Mouse (Mus musculus) liver, embryonic 14.5 days (tissue): Measurements from ENCODE around the gene Pnpla3. TPM values are rescaled to one million over a fixed set of nuclear protein-coding genes. Genes with fewer than 3 reads are reported as not detected.
"Not testable (repeated sequence)": the region's sequence is repeated elsewhere in the genome, so short reads cannot be mapped to it uniquely, and the experiment has no call there.

Source experiments
- ATAC-seq: fragments of 200-750 bp; cut with Nextera tagmentation; 2 replicates; pipeline ENCODE4 v1.8.0; 2017; ENCODE audit warnings: moderate number of reproducible peaks, mild to moderate bottlenecking, moderate library complexity; ENCODE audit not compliant: insufficient read depth
- DNase-seq, 3 experiments: peaks; one replicate each; pipeline ENCODE4 v3.0.0-alpha.2; 2012 to 2013; ENCODE audit warnings: low read depth in 3 of 3, low spot score in 3 of 3
- H3K27ac ChIP-seq: fragments of 300-500 bp; sonication (generic); 2 replicates; pipeline ENCODE4 v1.5.1; 2014; ENCODE audit warnings: moderate library complexity, mild to moderate bottlenecking, control low read depth, inconsistent platforms
- H3K27me3 ChIP-seq: fragments of 300-500 bp; sonication (generic); 2 replicates; pipeline ENCODE4 v1.6.1; 2014; ENCODE audit warnings: mild to moderate bottlenecking, low read length, moderate library complexity; ENCODE audit not compliant: control insufficient read depth, insufficient read depth
- H3K36me3 ChIP-seq: fragments of 300-500 bp; sonication (generic); replicated peaks from 2 replicates; pipeline ENCODE4 v1.6.1; 2014; ENCODE audit warnings: low read depth; ENCODE audit not compliant: control insufficient read depth, insufficient read depth
- H3K4me1 ChIP-seq, 2 experiments: fragments of 200-500 bp in 1 of 2; fragments of 300-500 bp in 1 of 2; sonication (generic) in 1 of 2; replicated peaks; 2 replicates each; pipeline ENCODE4 v1.6.1; 2012 to 2014; ENCODE audit warnings: antibody characterized with exemption in 1 of 2, inconsistent platforms in 1 of 2, low read length in 1 of 2; ENCODE audit not compliant: control insufficient read depth in 2 of 2, insufficient read depth in 2 of 2
- H3K4me2 ChIP-seq: fragments of 300-500 bp; sonication (generic); 2 replicates; pipeline ENCODE4 v1.6.1; 2014; ENCODE audit warnings: low read depth, mild to moderate bottlenecking, control low read depth, moderate library complexity
- H3K4me3 ChIP-seq, 2 experiments: fragments of 200-500 bp in 1 of 2; fragments of 300-500 bp in 1 of 2; sonication (generic) in 1 of 2; 2 replicates each; pipeline ENCODE4 v1.5.1; 2012 to 2014; ENCODE audit warnings: low read depth in 2 of 2, low read length in 2 of 2, mild to moderate bottlenecking in 2 of 2, control low read depth in 1 of 2, inconsistent platforms in 1 of 2, moderate library complexity in 1 of 2; ENCODE audit not compliant: insufficient read depth in 1 of 2
- H3K9ac ChIP-seq: fragments of 300-500 bp; sonication (generic); replicated peaks from 2 replicates; pipeline ENCODE4 v1.6.1; 2014; ENCODE audit warnings: mild to moderate bottlenecking, control low read depth, moderate library complexity
- H3K9me3 ChIP-seq: fragments of 300-500 bp; sonication (generic); 2 replicates; pipeline ENCODE4 v1.6.1; 2016; ENCODE audit warnings: low read length, mixed read lengths; ENCODE audit not compliant: control insufficient read depth
- CTCF ChIP-seq: IDR thresholded peaks from 2 replicates; pipeline ENCODE4 v1.5.1; 2016; ENCODE audit warnings: antibody characterized with exemption, low read depth, control low read depth
- EP300 ChIP-seq: IDR thresholded peaks from 2 replicates; pipeline ENCODE4 v1.6.1; 2016; ENCODE audit warnings: antibody characterized with exemption, low read depth
- WGBS: fragments of 180-500 bp; shearing (Covaris S2); extraction: QIAGEN DNeasy Blood & Tissue Kit; methylation state at CpG from one replicate; pipeline ENCODE4 v1.1.7; 2014; ENCODE audit not compliant: insufficient replicate concordance; 5-methylcytosine and 5-hydroxymethylcytosine counted together
- polyA plus RNA-seq, 2 experiments: library from polyadenylated mRNA; depleted of rRNA in 1 of 2; stranded (reverse) in 1 of 2; unstranded in 1 of 2; fragments of >200 nt; fragmentation: Nextera tagmentation in 1 of 2; extraction: Ambion mirVana in 1 of 2; gene quantifications; 2 replicates each; pipeline versions ENCODE4 v1.2.1 to v1.2.3; 2012 to 2014

Gene Pnpla3
- polyA plus RNA-seq, 2 experiments, result 0.72 to 4.0 TPM

DNA sequence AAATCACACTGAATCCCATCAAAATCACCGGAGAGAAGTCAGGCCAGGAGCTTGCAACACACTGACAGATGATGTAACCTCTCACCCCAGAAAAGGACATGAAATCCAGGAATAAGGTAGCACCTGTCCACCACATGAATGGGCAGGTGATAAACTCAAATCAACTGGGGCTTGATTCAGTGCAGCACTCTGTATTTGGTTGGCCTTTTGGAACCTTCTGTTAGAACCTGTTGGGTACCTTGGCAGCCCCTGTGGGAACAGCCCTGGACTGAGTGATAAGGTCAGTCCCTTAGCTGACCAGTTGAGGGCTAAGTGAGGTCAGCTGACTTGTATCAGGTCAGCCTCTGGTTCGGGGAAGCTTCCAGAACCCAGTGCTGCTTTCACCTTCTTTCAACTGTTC is 11.5 kb upstream of the Pnpla3 start:
- ATAC-seq, result no peak
- Histone ChIP-seq H3K4me2 (no peak overlapping the region), H3K27ac (no peak overlapping the region), H3K4me3 (no peak overlapping the region), H3K36me3 (no peaks in the 10 kb centered on the region), H3K4me1 (no peaks in the 10 kb centered on the region), H3K9me3 (no peaks in the 10 kb centered on the region), H3K9ac (no peak overlapping the region), H3K27me3 (no peaks in the 10 kb centered on the region)
- DNase-seq, result no peak
- WGBS, result 56% methylated on average over 2 of the region's 2 CpGs
- no peak for TF ChIP-seq EP300
- no peak for TF ChIP-seq CTCF

DNA sequence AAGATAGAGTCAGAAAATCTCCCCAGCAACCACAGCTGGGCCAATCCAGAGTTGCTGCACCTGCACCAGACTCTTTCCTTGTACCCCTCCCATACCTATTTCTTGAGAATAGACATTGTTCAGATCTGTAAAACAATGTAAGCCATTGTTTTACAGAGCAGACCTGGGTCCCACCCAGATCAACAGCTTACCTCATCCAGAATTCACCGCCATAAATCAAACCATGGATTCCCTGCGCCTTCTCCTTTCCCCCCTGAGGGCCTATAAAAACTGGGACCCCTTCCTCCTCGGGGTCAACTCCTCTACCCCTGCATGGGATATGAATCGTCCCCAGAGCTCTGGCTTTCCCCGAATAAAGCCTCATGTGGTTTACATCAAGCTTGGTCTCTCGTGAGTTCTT is 10.1 kb upstream of the Pnpla3 start:
- H3K9me3 ChIP-seq, H3K27ac ChIP-seq, H3K4me1 ChIP-seq, H3K36me3 ChIP-seq, H3K27me3 ChIP-seq, H3K4me2 ChIP-seq, H3K4me3 ChIP-seq, ATAC-seq, H3K9ac ChIP-seq, DNase-seq: not testable (repeated sequence)
- 73% methylated on average over 6 of the region's 6 CpGs for WGBS

DNA sequence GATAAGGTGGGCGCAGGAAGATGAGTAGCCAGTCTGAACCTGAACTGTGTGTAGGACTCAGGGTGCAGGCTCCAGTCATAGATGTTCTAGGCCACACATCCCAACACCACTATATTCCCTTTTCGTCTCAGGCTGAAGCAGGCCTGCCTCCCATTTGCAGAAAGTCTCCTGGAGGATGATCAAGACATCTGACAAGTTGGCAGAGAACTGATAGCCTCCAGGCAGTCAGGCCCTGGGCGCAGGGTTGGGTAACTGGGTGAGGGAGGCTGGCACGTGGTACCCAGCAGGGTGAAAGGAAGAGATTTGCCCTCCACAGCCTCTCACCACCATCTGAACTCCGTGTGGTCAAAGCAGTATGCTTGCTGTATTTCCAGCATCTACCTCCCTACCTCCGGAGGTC is 5.8 kb upstream of the Pnpla3 start:
- Histone ChIP-seq H3K9me3 (no peaks in the 10 kb centered on the region), H3K27me3 (no peaks in the 10 kb centered on the region), H3K36me3 (no peaks in the 10 kb centered on the region), H3K4me3 (no peak overlapping the region), H3K27ac (no peak overlapping the region), H3K4me2 (no peak overlapping the region), H3K4me1 (no peaks in the 10 kb centered on the region), H3K9ac (no peak overlapping the region)
- ATAC-seq (no peak), DNase-seq (no peak)
- TF ChIP-seq EP300, result no peak
- TF ChIP-seq CTCF, result no peak
- 65% methylated on average over 6 of the region's 6 CpGs for WGBS

DNA sequence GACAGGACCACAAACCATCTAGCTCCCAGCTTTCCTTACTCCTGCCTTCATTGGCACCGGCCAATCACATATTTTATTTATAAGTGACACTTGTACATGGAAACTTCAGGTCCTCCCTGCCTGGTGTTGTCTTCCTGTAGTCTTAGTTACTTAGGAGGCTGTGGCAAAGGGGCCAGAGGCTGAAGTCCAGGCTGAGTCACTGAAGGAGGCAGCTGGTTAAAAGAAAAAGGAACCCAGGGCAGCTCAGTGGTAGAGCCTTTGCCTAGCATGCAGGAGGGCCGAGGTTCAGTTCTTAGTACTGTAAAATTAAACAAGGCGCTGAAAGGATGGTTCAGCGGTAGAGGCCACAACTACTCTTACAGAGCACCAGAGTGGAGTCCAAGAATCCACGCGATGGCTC is 819 bp upstream of the Pnpla3 start:
- Histone ChIP-seq H3K9ac (no peak overlapping the region), H3K4me3 (no peak overlapping the region), H3K4me2 (no peak overlapping the region), H3K27me3 (peaks cover 16% of the 10 kb centered on the region), H3K36me3 (no peaks in the 10 kb centered on the region), H3K27ac (no peak overlapping the region), H3K9me3 (no peaks in the 10 kb centered on the region), H3K4me1 (peaks cover 0 to 4% of the 10 kb centered on the region in 2 experiments; a peak in 2 of 4 replicates)
- ATAC-seq, result no peak
- TF ChIP-seq EP300 (no peak), CTCF (no peak)
- no peak for DNase-seq
- WGBS, result 63% methylated on average over 6 of the region's 6 CpGs

DNA sequence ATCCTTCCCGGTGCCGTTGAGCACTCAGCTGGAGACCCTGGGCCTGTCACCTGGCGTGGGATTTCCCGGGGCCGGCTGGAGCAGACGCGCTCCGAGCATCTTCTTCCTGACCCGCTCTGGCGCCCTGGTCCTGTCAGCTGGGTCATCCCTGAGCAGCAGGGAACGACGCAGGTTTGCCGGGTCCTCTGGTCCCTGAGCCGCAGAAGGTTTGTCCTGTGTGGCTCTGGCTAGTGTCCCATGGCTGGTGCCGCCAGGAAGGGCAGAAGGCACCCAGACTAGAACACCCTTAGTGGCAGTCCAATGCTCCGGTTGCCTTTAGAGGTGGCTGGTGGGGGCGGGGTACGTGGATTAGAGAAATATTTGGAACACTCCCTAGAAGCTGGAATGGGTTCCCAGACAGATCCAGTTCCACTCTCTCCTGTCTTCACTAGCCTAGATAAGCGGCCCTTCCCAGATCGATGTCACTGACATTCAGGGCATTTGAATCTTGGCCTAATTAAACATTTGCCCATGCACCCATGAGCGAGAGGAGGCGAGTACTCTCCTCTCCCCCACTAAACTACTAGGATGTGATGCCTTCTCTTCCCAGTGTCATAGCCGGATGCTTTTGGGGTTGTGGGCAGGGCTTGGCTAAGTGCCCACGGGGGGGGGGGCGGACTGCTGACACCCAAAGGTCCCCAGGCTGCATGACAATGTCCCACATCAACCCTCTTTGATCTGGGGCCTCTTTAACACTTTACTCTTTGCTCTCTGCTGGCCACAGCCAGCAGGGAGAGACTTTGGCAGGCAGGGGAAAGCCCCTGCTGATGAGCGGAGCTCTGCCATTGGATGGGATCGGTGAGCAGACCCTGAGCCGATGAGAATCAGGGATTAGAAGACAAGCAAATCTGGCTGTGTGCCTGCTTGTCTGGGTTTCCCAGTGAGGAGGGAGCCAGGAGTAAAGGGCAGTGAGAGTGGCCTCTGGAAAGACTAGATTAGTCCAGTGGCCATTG is 829 bp downstream of the Pnpla3 start:
- TF ChIP-seq CTCF (no peak), EP300 (no peak)
- peak; percentile 75 for ATAC-seq
- Histone ChIP-seq H3K9me3 (no peaks in the 10 kb centered on the region), H3K4me1 (peaks cover 0 to 4% of the 10 kb centered on the region in 2 experiments; a peak in 2 of 4 replicates), H3K27ac (no peak overlapping the region), H3K9ac (no peak overlapping the region; the same call in 1 of the 2 replicates), H3K36me3 (no peaks in the 10 kb centered on the region), H3K27me3 (peaks cover 16% of the 10 kb centered on the region), H3K4me3 (peak overlapping the region; percentile 44 to 47), H3K4me2 (peak overlapping the region; percentile 66)
- DNase-seq, result peak; percentile 22 to 45 (median 31)
- 5% methylated on average over 28 of the region's 28 CpGs for WGBS
